Mouse (Mus musculus) cerebellum, adult 2 months (tissue): ENCODE results near the gene Ptf1a.

ENCODE experiments used
- CTCF ChIP-seq: fragments of 200-500 bp; IDR thresholded peaks from 2 replicates; pipeline ENCODE4 v1.5.1; 2011; ENCODE audit warnings: low read depth, mild to moderate bottlenecking, control low read depth, low read length, moderate library complexity, borderline replicate concordance; ENCODE audit not compliant: insufficient read depth
- POLR2A ChIP-seq: fragments of 200-500 bp; IDR thresholded peaks from 2 replicates; pipeline ENCODE4 v1.6.1; 2011; ENCODE audit warnings: low read length, control low read depth, borderline replicate concordance; ENCODE audit not compliant: insufficient read depth

DNA sequence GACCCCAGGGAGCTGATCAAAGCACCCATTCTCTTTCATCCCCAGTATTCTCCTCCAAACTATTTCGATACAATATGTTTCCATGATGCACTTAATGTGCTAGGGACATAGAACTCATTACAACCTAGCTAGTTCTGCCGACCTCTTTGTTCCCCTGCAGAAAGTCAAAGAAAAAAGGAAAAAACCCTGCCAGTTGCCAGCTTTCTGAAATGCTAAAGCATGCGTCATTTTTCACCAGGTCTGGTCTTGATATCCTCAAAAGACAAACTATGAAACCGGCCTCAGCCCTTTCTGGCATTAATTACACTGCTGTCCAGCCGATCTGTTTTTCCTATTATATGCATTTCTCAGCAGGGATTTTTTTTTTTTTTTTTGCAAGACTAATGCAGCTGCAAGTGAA lies 9.8 kb downstream of the Ptf1a start:
- no peak for TF ChIP-seq POLR2A
- no peak for TF ChIP-seq CTCF
